Mouse (Mus musculus) heart, adult 9 months (tissue): Measurements from ENCODE around the gene Foxf1.

ENCODE experiments used
- DNase-seq, 2 experiments: peaks; one replicate each; pipeline ENCODE4 v3.0.0; 2022; ENCODE audit warnings: low spot score in 2 of 2

The Foxf1 gene

DNA sequence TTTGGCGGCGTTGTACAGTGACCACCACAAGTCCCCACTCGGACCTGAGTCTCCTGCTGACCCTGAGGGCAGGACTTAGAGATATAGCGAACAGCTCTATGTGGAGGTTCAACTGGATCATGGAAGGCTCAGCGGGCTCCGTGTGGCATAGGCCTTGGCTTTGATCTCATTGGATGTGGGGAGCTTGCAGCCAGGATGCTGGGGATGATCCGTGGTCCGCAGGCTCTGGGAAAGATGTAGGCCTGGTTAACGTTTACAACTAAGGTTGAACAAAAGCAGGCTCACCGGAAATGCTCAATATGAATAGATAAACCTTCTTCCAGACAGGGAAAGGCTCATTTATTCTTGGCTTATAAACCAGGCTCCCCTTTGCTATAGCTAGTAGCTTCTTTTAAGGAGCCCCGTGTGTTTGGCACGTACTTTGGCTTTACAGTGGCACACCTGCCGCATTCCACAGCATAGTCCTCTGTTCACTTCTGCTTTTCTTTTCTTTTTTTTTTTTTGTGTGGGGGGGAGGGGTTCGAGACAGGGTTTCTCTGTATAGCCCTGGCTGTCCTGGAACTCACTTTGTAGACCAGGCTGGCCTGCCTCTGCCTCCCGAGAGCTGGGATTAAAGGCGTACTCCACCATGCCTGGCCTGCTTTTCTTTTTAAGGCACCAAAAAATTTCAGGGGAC is 45.2 kb downstream of the Foxf1 start:
- no peak for DNase-seq

DNA sequence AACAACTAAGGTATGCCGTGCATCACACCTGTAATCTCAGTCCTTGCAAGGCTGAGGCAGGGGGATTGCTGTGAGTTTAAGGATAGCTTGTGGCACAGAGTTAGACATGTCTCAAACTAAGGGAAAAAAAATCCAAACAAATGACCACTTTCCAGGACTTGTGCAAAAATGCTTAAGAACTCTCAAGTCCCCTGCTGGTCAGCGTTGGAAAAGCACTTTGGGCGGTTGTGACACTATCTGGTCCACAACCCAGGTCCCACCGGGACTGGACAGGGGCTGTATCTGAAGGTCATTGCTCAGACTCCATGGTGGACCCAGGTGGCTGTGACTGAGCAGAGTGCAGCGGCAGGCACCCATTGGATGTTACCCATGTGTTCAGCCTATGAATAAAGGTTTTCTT is 46.3 kb downstream of the Foxf1 start:
- no peak for DNase-seq

DNA sequence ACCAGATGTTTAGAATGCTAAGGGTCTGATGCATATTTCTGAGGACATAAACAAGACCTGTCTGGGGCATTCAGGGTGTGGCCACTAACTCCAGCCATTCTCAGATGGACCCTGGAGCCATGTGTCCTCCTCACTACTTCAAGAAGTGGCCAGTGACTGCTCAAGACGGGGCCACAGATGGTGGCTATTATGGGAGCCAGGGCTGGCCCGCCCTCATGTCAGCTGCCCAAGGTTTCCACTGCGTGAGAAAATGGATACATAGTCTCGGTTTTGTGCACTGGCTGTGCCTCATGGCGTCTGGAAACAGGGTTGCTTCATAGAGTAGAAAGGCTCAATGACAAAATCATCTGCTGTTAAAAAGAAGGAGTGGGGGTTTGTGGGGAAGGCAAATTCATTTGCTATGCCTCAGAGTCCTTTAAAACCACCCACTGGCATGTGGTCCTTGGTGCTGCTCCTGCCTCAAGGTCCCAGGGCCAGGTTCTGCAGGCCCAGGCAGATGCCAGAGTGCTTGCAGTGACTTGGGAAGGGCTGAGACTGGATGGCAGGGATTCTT is 48.9 kb downstream of the Foxf1 start:
- no peak for DNase-seq

DNA sequence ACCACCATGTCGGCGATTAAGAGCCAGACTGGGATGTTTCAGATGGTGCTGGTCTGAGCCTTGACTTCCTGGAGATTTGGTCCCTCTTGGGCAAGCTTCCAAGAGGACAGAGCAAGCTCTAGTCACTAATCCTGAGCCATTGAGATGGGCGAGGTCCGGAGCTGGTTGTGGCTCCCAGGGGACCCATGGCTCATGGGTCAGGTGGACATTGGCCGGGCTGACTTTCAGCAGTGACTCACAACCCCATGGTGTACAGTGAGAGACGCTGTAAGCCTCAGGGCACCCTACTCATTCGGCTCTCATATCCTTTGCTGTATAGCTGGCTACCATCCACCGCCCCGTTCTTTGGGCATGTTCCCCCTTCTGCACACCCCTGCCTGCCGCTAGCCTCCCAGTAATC is 49.9 kb downstream of the Foxf1 start:
- DNase-seq, result no peak

DNA sequence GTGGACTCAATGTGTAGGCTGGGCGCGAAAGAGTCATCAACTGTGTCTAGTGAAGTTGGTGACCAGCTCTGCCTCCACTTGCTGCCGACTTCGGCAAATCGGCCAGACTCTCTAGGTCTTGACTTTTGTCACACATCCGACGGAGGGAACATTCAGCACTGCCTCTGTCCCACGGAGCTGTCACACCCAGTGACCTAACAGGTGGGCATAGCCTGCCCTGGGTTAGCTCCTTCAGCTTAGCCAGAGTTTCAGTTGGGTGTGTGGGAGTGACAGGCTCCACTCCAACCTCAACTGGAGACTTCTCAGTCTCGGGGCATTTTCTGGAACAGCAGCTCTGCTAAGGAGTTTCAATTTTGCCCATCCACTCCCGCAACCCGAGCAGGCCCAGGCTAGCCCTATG is 50.3 kb downstream of the Foxf1 start:
- no peak for DNase-seq

DNA sequence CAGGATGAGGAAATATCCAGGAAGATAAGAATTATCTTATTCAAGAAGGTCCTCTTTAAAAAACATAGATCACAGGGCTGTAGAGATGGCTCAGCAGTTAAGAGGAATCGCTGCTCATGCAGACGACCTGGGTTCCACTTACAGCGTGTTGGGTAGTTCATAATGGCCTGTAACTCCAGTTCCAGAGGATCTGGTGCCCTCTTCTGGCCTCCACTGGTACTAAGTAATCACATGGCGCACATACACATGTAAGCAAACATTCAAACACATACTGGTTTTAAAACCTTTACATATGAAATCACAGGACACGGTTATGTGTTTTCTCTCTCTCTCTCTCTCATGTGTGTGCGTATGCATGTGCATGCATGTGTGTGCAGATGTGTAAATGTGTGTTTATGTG is 52.7 kb downstream of the Foxf1 start:
- no peak for DNase-seq
